In genomic region chr4:117917847-117918246, GRCm38 (mm10) we compare ENCODE assay signal across 20 mouse cellular contexts. TPM values are rescaled to one million over a fixed set of nuclear protein-coding genes. Genes with fewer than 3 reads are reported as not detected.
DNase-seq lines count a peak whose midpoint lies in the region; ATAC-seq lines count a peak whose summit lies in the region.
"Had no signal": no experiment of that assay in that cellular context is flagged by ENCODE, and none has a peak within 500 bp of the region (broad histone marks: within the 10 kb centered on the region; RNA-seq: fewer than 3 reads in every experiment).

No protein-coding gene starts in this region.

- peak overlapping the region; percentile 75 for H3K27ac ChIP-seq in heart, embryonic 15.5 days
- peak overlapping the region; percentile 24 for H3K27ac ChIP-seq in lung, embryonic 16.5 days (ENCODE audit: low read length)
- H3K27ac ChIP-seq: forebrain, embryonic 10.5 days; hindbrain, postnatal 0 days; kidney, postnatal 0 days had no signal

- no peaks in the 10 kb centered on the region for H3K27me3 ChIP-seq in heart, embryonic 15.5 days
- H3K27me3 ChIP-seq in lung, embryonic 16.5 days (ENCODE audit: control insufficient read depth, insufficient read depth, low read depth, low read length), result no peaks in the 10 kb centered on the region

- H3K4me3 ChIP-seq in heart, embryonic 15.5 days, result no peak overlapping the region
- no peak overlapping the region for H3K4me3 ChIP-seq in lung, embryonic 16.5 days (ENCODE audit: low read length)
- H3K4me3 ChIP-seq: forebrain, embryonic 10.5 days had no signal

- peak; percentile 21 for DNase-seq in cerebellum, adult 9-10 months
- no peak for DNase-seq in cerebellum, adult 11-12 months
- no peak for DNase-seq in heart, adult 8-10 months (ENCODE audit: low spot score)
- DNase-seq in lung, postnatal 10 days, result no peak
- no peak for DNase-seq in layer of hippocampus, postnatal 36 days
- no peak for DNase-seq in frontal cortex, postnatal 36 days (ENCODE audit: low spot score in 2 of 2)
- DNase-seq: adrenal gland, postnatal 14 days; cerebellum, postnatal 14 days; gastrocnemius, postnatal 36 days; right cerebral cortex, postnatal 4 days had no signal

- no peak for ATAC-seq in heart, embryonic 15.5 days (replicated peaks; ENCODE audit: insufficient number of reproducible peaks, insufficient read depth, low FRiP score, low read depth)
- no peak for ATAC-seq in lung, embryonic 16.5 days (ENCODE audit: low read depth)
- ATAC-seq: forebrain, embryonic 16.5 days; hindbrain, postnatal 0 days; lung, postnatal 0 days had no signal

- H3K4me2 ChIP-seq in heart, embryonic 15.5 days, result 0 out of 2 replicates have a peak overlapping the region, but pooled peaks have one; percentile 7
- no peak overlapping the region for H3K4me2 ChIP-seq in lung, embryonic 16.5 days (ENCODE audit: low read depth, low read length)
- H3K4me2 ChIP-seq: liver, embryonic 11.5 days; midbrain, embryonic 11.5 days had no signal

- H3K4me1 ChIP-seq in heart, embryonic 15.5 days (replicated peaks), result peaks cover 46% of the 10 kb centered on the region
- peaks cover 22% of the 10 kb centered on the region for H3K4me1 ChIP-seq in lung, embryonic 16.5 days (replicated peaks; ENCODE audit: control insufficient read depth, insufficient read depth, low read length)

- no peak overlapping the region for H3K9ac ChIP-seq in heart, embryonic 15.5 days
- H3K9ac ChIP-seq in lung, embryonic 16.5 days (ENCODE audit: low read length), result no peak overlapping the region

- no peaks in the 10 kb centered on the region for H3K36me3 ChIP-seq in heart, embryonic 15.5 days
- H3K36me3 ChIP-seq in lung, embryonic 16.5 days (ENCODE audit: control insufficient read depth, insufficient read depth, low read length), result no peaks in the 10 kb centered on the region
- H3K36me3 ChIP-seq: forebrain, embryonic 10.5 days had no signal

- 82% methylated on average over 4 of the region's 4 CpGs for WGBS in heart, embryonic 15.5 days
- 86% methylated on average over 4 of the region's 4 CpGs for WGBS in lung, embryonic 16.5 days

- H3K9me3 ChIP-seq in heart, embryonic 15.5 days (replicated peaks), result no peaks in the 10 kb centered on the region
- H3K9me3 ChIP-seq in lung, embryonic 16.5 days (ENCODE audit: control insufficient read depth, low read length), result no peaks in the 10 kb centered on the region
- H3K9me3 ChIP-seq: forebrain, embryonic 10.5 days had no signal

RNA-seq across cellular contexts. Expression of gene Ipo13, which starts 3.0 kb away (rescaled TPM):
- 33.4 and 48.1 TPM in 2 replicates for polyA plus RNA-seq in heart, embryonic 15.5 days (2015; fragmentation: Nextera tagmentation; extraction: Ambion mirVana)
- total RNA-seq in heart, adult 8-10 months (2022), result 10 to 100 TPM; 58.9 to 86.0 (median 75.4) TPM
- polyA plus RNA-seq in lung, embryonic 16.5 days (2015; fragmentation: Nextera tagmentation; extraction: Ambion mirVana), result 41.5 and 44.4 TPM in 2 replicates
- 100 to 1,000 TPM; 120 to 130 TPM for total RNA-seq in layer of hippocampus, postnatal 36 days (2021)

RNA-seq across cellular contexts. Expression of gene Artn, which starts 11.7 kb away (rescaled TPM):
- 0.65 and 1.2 TPM in 2 replicates for polyA plus RNA-seq in heart, embryonic 15.5 days (2015; fragmentation: Nextera tagmentation; extraction: Ambion mirVana)
- total RNA-seq in heart, adult 8-10 months (2022), result under 1 TPM in 1 of 4 experiments, not detected in 3; 0.34 TPM
- 3.2 and 3.7 TPM in 2 replicates for polyA plus RNA-seq in lung, embryonic 16.5 days (2015; fragmentation: Nextera tagmentation; extraction: Ambion mirVana)
- 1 to 10 TPM; 1.1 to 1.9 TPM for total RNA-seq in layer of hippocampus, postnatal 36 days (2021)
- total RNA-seq: megakaryocyte progenitor cell, adult 5-6 weeks had no signal

RNA-seq across cellular contexts. Expression of gene Dph2, which starts 26.0 kb away (rescaled TPM):
- polyA plus RNA-seq in heart, embryonic 15.5 days (2015; fragmentation: Nextera tagmentation; extraction: Ambion mirVana), result 9.5 and 11.5 TPM in 2 replicates
- 1 to 10 TPM; 3.4 to 4.1 (median 3.9) TPM for total RNA-seq in heart, adult 8-10 months (2022)
- 16.2 and 17.9 TPM in 2 replicates for polyA plus RNA-seq in lung, embryonic 16.5 days (2015; fragmentation: Nextera tagmentation; extraction: Ambion mirVana)
- total RNA-seq in layer of hippocampus, postnatal 36 days (2021), result 10 to 100 TPM; 10.9 to 11.5 TPM

RNA-seq across cellular contexts. Expression of gene Atp6v0b, which starts 30.7 kb away (rescaled TPM):
- 197 and 216 TPM in 2 replicates for polyA plus RNA-seq in heart, embryonic 15.5 days (2015; fragmentation: Nextera tagmentation; extraction: Ambion mirVana)
- total RNA-seq in heart, adult 8-10 months (2022), result 100 to 1,000 TPM; 108 to 133 (median 121) TPM
- polyA plus RNA-seq in lung, embryonic 16.5 days (2015; fragmentation: Nextera tagmentation; extraction: Ambion mirVana), result 180 and 204 TPM in 2 replicates
- total RNA-seq in layer of hippocampus, postnatal 36 days (2021), result 100 to 1,000 TPM; 418 to 429 TPM

RNA-seq across cellular contexts. Expression of gene B4galt2, which starts 34.6 kb away (rescaled TPM):
- polyA plus RNA-seq in heart, embryonic 15.5 days (2015; fragmentation: Nextera tagmentation; extraction: Ambion mirVana), result 9.1 and 12.4 TPM in 2 replicates
- 1 to 10 TPM; 4.2 to 5.1 (median 4.4) TPM for total RNA-seq in heart, adult 8-10 months (2022)
- polyA plus RNA-seq in lung, embryonic 16.5 days (2015; fragmentation: Nextera tagmentation; extraction: Ambion mirVana), result 10.6 and 12.0 TPM in 2 replicates
- 10 to 100 TPM; 65.9 to 67.0 TPM for total RNA-seq in layer of hippocampus, postnatal 36 days (2021)
